Mouse (Mus musculus) midbrain, embryonic 12.5 days (tissue): Measurements from ENCODE around the gene St6galnac6. TPM values are rescaled to one million over a fixed set of nuclear protein-coding genes. Genes with fewer than 3 reads are reported as not detected.

ENCODE experiments used
- ATAC-seq: fragments of 200-750 bp; cut with Nextera tagmentation; 2 replicates; pipeline ENCODE4 v1.8.0; 2017; ENCODE audit warnings: low read depth, moderate TSS enrichment, moderate library complexity; ENCODE audit not compliant: low FRiP score
- H3K27ac ChIP-seq: fragments of 300-500 bp; sonication (generic); replicated peaks from 2 replicates; pipeline ENCODE4 v1.5.1; 2016; ENCODE audit warnings: mild to moderate bottlenecking
- H3K27me3 ChIP-seq: fragments of 300-500 bp; sonication (generic); 2 replicates; pipeline ENCODE4 v1.6.1; 2016; ENCODE audit warnings: mild to moderate bottlenecking
- H3K36me3 ChIP-seq: fragments of 300-500 bp; sonication (generic); 2 replicates; pipeline ENCODE4 v1.6.1; 2016
- H3K4me1 ChIP-seq: fragments of 300-500 bp; sonication (generic); 2 replicates; pipeline ENCODE4 v1.6.1; 2016
- H3K4me2 ChIP-seq: fragments of 300-500 bp; sonication (generic); replicated peaks from 2 replicates; pipeline ENCODE4 v1.6.1; 2016; ENCODE audit warnings: mild to moderate bottlenecking, moderate library complexity
- H3K4me3 ChIP-seq: fragments of 300-500 bp; sonication (generic); 2 replicates; pipeline ENCODE4 v1.5.1; 2016; ENCODE audit warnings: mild to moderate bottlenecking
- H3K9ac ChIP-seq: fragments of 300-500 bp; sonication (generic); replicated peaks from 2 replicates; pipeline ENCODE4 v1.6.1; 2016; ENCODE audit warnings: mild to moderate bottlenecking, moderate library complexity
- H3K9me3 ChIP-seq: fragments of 300-500 bp; sonication (generic); 2 replicates; pipeline ENCODE4 v1.6.1; 2016; ENCODE audit warnings: mild to moderate bottlenecking
- WGBS: fragments of 180-500 bp; shearing (Covaris S2); methylation state at CpG from one replicate; pipeline ENCODE4 v1.1.7; 2016; 5-methylcytosine and 5-hydroxymethylcytosine counted together
- polyA plus RNA-seq: library from polyadenylated mRNA; unstranded; fragments of >200 nt; fragmentation: Nextera tagmentation; extraction: Ambion mirVana; gene quantifications from 2 replicates; pipeline ENCODE4 v1.2.1, GENCODE M21; 2016

Gene St6galnac6
- polyA plus RNA-seq, 1 experiment from 2014 or later = 10.6 TPM

DNA sequence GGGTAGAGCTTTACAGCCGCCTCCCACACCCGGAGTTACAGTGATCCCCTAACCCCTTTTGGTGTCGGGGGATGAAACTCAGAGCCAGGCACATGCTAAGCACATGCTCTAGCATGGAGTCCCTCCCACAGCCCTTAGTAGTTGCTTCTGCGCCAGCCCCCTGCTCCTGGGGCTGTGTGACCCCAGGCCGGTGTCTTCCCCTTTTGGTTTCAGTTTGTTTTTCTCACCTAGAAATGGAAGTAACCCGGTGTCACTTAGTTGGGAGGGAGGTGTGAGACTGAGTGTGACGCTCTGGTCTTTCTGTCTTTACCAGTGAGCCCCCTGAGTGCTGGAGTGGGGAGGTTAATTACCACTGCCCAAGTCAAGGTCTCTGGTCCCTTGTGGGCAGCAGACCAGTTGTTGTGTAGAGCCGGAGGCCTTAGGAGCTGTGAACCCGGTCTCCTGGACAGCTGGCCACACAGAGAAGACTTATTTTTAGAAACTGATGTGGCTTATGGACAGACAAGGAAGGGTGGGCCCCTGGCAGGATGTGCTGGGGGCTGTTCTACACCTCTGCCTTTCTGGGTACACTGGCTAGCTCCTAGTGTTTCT, 11.7 kb upstream of the St6galnac6 start:
- Histone ChIP-seq H3K9ac (peak overlapping the region; percentile 59), H3K27ac (no peak overlapping the region), H3K4me3 (peak overlapping the region; percentile 51), H3K4me2 (peak overlapping the region; percentile 63), H3K27me3 (peaks cover 9% of the 10 kb centered on the region; the same call in 1 of the 2 replicates), H3K9me3 (no peaks in the 10 kb centered on the region), H3K36me3 (no peaks in the 10 kb centered on the region), H3K4me1 (peaks cover 25% of the 10 kb centered on the region)
- WGBS = 58% methylated on average over 9 of the region's 9 CpGs
- ATAC-seq = no peak

DNA sequence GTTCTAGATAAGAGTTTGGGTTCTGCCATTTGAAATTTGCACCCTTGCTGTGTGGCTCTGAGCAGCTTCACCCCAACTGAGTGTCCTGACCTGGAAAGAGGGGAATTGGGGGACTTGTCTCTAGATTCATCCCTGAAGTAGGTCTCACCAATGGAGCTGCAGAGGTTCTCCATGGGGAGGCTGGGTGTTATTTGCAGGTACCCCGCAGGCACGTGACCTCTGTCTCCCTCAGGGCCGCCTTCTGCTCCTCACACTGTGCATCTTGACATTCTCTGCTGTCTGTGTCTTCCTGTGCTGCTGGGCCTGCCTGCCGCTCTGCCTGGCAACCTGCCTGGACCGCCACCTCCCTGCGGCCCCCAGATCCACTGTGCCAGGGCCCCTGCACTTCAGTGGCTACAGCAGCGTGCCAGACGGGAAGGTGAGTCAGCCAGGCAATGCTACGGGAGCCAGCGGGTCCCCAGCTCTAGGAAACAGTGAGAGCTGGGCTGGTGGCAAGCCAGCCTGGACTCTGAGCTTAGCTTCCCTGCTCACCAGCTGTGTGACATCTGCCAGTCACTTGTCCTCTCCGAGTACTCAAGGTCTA, 10.2 kb upstream of the St6galnac6 start:
- ATAC-seq = no peak
- no peak overlapping the region for H3K9ac ChIP-seq
- WGBS = 78% methylated on average over 11 of the region's 11 CpGs

DNA sequence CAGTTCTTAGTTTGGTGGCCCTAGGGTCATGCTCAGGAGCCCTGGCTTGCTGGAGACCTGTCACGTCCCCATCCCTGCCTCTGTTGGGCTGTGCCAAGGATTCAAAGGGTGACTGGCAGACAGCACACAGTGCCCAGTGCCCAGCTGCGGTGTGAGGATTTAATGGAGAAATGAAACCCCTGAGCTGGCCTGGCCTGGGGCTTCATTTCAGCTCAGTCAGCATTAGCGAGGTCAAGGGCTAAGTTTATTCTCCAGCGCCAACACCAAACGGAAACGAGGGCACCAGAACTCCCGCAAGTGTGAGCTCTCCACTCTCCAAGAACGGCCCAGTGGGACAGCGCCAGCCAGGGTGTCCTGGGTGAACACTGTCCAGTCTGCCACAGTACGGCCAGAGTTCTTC, 9.3 kb upstream of the St6galnac6 start:
- H3K36me3 ChIP-seq = peaks cover 5% of the 10 kb centered on the region; the same call in 1 of the 2 replicates
- H3K9ac ChIP-seq = no peak overlapping the region
- no peak overlapping the region for H3K4me2 ChIP-seq
- ATAC-seq = no peak
- no peaks in the 10 kb centered on the region for H3K9me3 ChIP-seq
- H3K27ac ChIP-seq = no peak overlapping the region
- 85% methylated on average over 10 of the region's 10 CpGs for WGBS
- peaks cover under 1% of the 10 kb centered on the region; the same call in 1 of the 2 replicates for H3K27me3 ChIP-seq
- no peak overlapping the region for H3K4me3 ChIP-seq
- peaks cover 21% of the 10 kb centered on the region for H3K4me1 ChIP-seq

More for the DNA sequence above, 10.2 kb upstream of the St6galnac6 start:
- H3K4me1 ChIP-seq = peaks cover 21% of the 10 kb centered on the region
- H3K27me3 ChIP-seq = peaks cover 3% of the 10 kb centered on the region; the same call in 1 of the 2 replicates
- no peak overlapping the region for H3K4me3 ChIP-seq
- peaks cover 3% of the 10 kb centered on the region; the same call in 1 of the 2 replicates for H3K36me3 ChIP-seq
- H3K4me2 ChIP-seq = no peak overlapping the region
- H3K9me3 ChIP-seq = no peaks in the 10 kb centered on the region
- no peak overlapping the region for H3K27ac ChIP-seq

DNA sequence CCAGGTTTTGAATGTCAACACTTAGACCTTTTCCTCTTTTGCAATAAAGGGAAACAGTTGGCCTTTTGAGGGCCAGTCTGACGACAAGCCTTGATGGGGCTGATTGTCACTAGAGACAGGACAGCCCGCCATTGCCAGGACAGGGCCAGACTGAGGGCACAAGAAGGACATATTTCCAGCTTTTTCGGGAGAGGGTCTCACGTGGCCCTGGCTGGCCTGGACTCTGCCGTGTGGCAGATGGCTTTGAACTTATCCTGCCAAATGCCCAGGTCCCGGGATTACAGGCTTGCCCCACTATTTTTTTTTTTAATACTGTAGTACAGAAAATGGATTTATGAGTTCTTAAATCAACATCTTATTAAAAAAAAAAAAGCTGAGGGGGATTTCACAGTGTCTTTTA, 8.3 kb upstream of the St6galnac6 start:
- WGBS = 82% methylated on average over 6 of the region's 6 CpGs
- H3K9ac ChIP-seq = no peak overlapping the region

DNA sequence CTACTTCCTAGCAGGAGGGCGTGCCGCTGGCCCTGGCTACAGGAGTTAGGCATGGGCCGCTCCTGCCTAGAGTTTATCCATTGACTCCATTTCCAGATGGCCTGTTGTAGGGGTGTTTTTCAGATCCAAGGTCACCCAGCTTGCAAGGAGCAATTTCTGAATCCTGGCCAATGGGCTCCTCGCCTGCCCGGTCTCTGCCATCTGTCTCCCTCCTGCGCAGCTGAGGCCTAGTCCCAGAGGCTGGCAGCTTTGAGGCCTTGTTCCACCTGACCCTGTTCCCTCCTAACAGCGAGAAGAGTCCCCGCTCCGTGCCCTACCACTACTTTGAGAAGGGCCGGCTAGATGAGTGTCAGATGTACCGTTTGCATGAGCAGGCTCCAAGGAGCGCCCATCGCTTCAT, 2.8 kb upstream of the St6galnac6 start:
- Histone ChIP-seq H3K36me3 (peaks cover 9% of the 10 kb centered on the region; the same call in 1 of the 2 replicates), H3K4me3 (no peak overlapping the region), H3K27ac (no peak overlapping the region), H3K4me2 (no peak overlapping the region), H3K9me3 (no peaks in the 10 kb centered on the region), H3K4me1 (no peaks in the 10 kb centered on the region), H3K27me3 (no peaks in the 10 kb centered on the region), H3K9ac (no peak overlapping the region)
- ATAC-seq = no peak
- 86% methylated on average over 13 of the region's 13 CpGs for WGBS

More for the DNA sequence above, 8.3 kb upstream of the St6galnac6 start:
- no peaks in the 10 kb centered on the region for H3K9me3 ChIP-seq
- peaks cover 5% of the 10 kb centered on the region; the same call in 1 of the 2 replicates for H3K36me3 ChIP-seq
- no peaks in the 10 kb centered on the region; the same call in 1 of the 2 replicates for H3K27me3 ChIP-seq
- H3K4me1 ChIP-seq = peaks cover 21% of the 10 kb centered on the region
- ATAC-seq = no peak
- H3K27ac ChIP-seq = no peak overlapping the region
- H3K4me2 ChIP-seq = no peak overlapping the region
- no peak overlapping the region for H3K4me3 ChIP-seq

DNA sequence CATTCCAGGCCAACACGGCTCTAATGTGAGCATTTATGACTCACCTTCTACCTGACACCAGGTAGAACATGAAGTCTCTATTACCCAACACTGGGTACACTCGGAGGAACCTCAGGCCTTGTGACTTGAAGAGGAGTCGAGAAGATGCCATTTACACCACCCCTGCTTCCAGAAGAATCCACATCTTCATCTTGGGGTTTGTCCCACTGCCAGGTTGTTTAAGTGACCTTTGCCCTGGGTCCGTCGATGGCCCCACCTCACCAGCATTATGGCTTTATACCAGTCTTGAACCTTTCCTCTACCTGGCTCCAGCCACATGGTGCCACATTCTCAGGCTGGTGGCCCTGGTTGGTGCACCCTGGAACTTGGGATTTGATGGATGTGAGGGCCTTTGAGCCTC, 2.3 kb upstream of the St6galnac6 start:
- Histone ChIP-seq H3K27me3 (no peaks in the 10 kb centered on the region), H3K4me2 (no peak overlapping the region), H3K9me3 (no peaks in the 10 kb centered on the region), H3K4me1 (no peaks in the 10 kb centered on the region; the same call in 1 of the 2 replicates), H3K4me3 (no peak overlapping the region), H3K27ac (no peak overlapping the region), H3K36me3 (peaks cover 9% of the 10 kb centered on the region; the same call in 1 of the 2 replicates), H3K9ac (no peak overlapping the region)
- WGBS = 78% methylated on average over 5 of the region's 5 CpGs
- no peak for ATAC-seq

DNA sequence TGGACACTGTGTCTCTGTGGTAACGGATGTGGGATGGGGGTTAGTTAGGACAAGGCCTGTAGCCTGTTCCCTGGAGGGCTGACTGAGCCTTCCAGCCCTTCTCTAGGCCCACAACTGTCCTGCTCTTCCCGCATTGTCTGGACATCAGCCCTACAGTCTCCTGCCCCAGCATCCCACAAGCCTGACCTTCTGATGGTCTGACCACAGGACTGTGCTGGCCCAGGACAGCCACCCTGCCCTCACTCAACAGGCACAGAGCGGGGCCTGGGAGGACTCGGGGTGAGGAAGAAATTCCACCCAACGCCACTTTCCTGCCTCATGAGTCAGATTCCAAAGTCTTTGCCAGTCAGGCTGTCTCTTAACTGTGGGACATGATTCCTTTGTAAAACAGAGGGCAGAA, 1.8 kb upstream of the St6galnac6 start:
- no peaks in the 10 kb centered on the region for H3K9me3 ChIP-seq
- H3K9ac ChIP-seq = no peak overlapping the region
- peaks cover 4% of the 10 kb centered on the region for H3K4me1 ChIP-seq
- H3K4me3 ChIP-seq = no peak overlapping the region
- no peak overlapping the region for H3K4me2 ChIP-seq
- no peak for ATAC-seq
- H3K27me3 ChIP-seq = no peaks in the 10 kb centered on the region
- no peak overlapping the region for H3K27ac ChIP-seq
- WGBS = 92% methylated on average over 5 of the region's 5 CpGs
- H3K36me3 ChIP-seq = peaks cover 9% of the 10 kb centered on the region; the same call in 1 of the 2 replicates

DNA sequence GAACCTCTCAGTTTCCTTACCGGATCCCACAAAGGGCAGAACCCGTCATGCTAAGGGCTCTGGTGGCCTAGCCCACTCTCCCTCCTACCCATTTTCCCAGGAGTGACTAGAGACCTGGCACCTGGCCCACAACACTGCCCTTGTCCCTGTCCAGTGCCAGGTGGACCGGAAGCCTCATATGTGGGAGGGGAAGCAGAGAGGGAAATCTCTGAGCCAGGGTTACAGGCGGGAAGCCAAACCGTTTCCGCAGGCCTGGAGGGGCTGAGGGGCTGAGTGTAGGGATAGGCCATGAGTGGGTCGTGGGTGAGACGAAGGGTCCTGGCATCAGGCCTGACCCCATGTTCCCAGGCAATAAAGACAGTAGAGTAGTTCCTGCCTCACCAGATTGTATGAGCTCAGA, 1.0 kb upstream of the St6galnac6 start:
- Histone ChIP-seq H3K27me3 (no peaks in the 10 kb centered on the region), H3K9ac (no peak overlapping the region), H3K4me3 (no peak overlapping the region), H3K9me3 (no peaks in the 10 kb centered on the region), H3K4me1 (peaks cover 4% of the 10 kb centered on the region), H3K27ac (no peak overlapping the region), H3K4me2 (no peak overlapping the region), H3K36me3 (peaks cover 9% of the 10 kb centered on the region; the same call in 1 of the 2 replicates)
- ATAC-seq = no peak
- WGBS = 93% methylated on average over 8 of the region's 8 CpGs

DNA sequence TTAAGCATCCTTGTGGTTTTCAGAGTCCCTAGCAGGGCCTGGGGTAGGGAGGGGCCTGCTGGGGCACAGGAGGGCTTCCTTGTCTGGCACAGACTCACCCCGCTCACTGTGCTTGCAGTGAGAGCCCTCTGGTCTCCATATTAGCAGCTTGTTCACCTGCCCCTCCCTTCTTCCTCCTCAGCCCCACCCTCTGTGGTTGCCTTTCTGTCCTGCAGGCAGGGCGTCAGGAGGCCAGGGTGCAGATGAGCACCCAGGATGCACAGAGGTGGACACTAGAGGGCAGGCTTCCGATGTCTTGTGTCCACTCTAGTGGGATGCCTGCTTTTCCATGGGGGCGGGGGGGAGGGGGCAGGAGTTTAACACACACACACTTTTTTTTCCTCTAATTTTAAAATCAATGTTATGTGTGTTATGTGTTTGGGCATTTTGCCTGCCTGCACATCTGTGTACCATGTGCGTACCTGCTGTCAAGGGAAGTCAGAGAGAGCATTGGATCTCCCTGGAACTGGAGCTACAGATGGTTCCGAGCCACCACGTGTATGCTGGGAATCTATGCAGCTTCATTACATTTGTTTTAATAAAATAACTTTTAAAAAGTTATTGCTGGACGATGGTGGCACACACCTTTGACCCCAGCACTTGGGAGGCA, 2.0 kb downstream of the St6galnac6 start:
- Histone ChIP-seq H3K9me3 (no peaks in the 10 kb centered on the region), H3K4me2 (no peak overlapping the region), H3K27me3 (0 out of 2 replicates have a peak, but pooled peaks cover 3% of the 10 kb centered on the region), H3K4me3 (no peak overlapping the region), H3K4me1 (peaks cover 4% of the 10 kb centered on the region), H3K36me3 (0 out of 2 replicates have a peak, but pooled peaks cover 4% of the 10 kb centered on the region), H3K27ac (no peak overlapping the region), H3K9ac (0 out of 2 replicates have a peak overlapping the region, but pooled peaks have one; percentile 24)
- no peak for ATAC-seq
- 47% methylated on average over 8 of the region's 8 CpGs for WGBS

DNA sequence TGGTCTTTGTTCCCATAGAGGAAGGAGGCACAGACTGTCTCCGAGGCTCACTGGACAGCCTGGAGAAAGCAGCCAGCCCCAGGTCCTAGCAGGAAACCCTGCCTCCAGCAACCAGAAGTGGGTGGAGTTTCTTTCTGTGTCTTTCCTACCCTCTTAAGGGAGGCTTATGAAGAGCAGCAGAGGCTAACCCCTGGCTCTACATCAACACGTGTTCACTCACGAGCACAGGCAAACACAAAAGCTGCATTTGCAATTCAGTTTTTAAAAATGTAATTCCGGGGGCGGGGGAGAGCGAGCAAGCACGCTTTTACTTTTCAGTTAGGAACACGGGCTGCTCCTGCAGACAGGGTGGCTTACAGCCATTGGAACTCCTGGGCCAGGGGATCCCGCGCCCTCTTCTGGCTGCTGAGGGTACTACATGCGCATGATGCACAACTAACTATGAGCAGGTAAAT, 3.1 kb downstream of the St6galnac6 start:
- peaks cover 10% of the 10 kb centered on the region for H3K27me3 ChIP-seq
- ATAC-seq = no peak
- peak overlapping the region; percentile 16 for H3K4me3 ChIP-seq
- no peak overlapping the region for H3K27ac ChIP-seq
- no peaks in the 10 kb centered on the region for H3K36me3 ChIP-seq
- no peak overlapping the region for H3K9ac ChIP-seq
- peak overlapping the region; percentile 39 for H3K4me2 ChIP-seq
- no peaks in the 10 kb centered on the region for H3K9me3 ChIP-seq
- H3K4me1 ChIP-seq = peaks cover 12% of the 10 kb centered on the region
- WGBS = 2% methylated on average over 11 of the region's 11 CpGs

DNA sequence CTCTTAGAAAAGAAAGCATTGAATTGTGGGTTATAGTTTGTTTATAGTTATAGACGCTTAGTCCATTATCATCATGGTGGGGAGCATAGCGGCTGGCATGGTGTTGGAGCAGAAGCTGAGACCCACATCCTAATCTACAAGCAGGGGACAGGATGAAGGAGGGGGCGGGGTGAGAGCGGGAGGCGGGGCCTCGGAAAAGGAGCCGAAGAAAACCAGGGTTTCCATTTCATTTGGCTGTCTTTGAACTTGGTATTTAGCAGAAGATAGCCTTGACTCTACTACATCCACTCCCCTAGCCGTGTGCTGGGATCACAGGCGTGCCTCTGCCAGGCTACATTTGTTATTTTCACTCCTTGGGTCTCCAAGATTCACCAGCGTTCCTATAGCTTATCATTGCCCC, 5.1 kb downstream of the St6galnac6 start:
- Histone ChIP-seq H3K9ac (no peak overlapping the region), H3K27ac (no peak overlapping the region), H3K4me2 (no peak overlapping the region), H3K27me3 (peaks cover 27% of the 10 kb centered on the region), H3K4me3 (no peak overlapping the region), H3K36me3 (no peaks in the 10 kb centered on the region), H3K9me3 (no peaks in the 10 kb centered on the region), H3K4me1 (peaks cover 23% of the 10 kb centered on the region)
- ATAC-seq = no peak
- WGBS = 48% methylated on average over 10 of the region's 10 CpGs
